Mouse (Mus musculus): ENCODE measurements around the gene Grid1. TPM values are rescaled to one million over a fixed set of nuclear protein-coding genes. Genes with fewer than 3 reads are reported as not detected.

Grid1 gene
- polyA plus RNA-seq, 1 experiment from 2014 or later = 0.42 TPM

DNA sequence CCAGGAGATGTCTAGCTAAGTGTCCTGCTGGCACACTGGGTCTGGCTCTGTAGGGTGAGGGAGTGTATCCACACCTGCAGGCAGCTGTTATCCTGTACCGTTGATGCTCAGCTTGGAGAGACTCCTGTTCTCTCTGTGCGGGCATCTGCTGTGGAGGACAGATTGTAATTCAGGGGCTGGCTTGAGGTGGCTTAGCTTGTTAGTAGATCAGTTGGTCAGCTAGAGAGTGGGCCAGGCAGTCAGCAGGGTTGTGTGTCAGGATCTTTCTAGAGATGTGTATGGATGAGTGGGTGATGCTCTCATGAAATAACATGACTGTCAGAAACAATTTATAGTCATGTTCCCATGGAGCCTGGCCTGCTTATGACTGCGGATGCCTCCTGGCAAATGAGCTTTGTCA lies 24.3 kb downstream of the Grid1 start:
- Histone ChIP-seq H3K4me1 (replicated peaks) (0 out of 2 replicates have a peak, but pooled peaks cover 3% of the 10 kb centered on the region), H3K4me3 (no peak overlapping the region), H3K36me3 (no peaks in the 10 kb centered on the region), H3K27me3 (ENCODE audit: insufficient read depth, poor library complexity, severe bottlenecking) (no peaks in the 10 kb centered on the region), H3K27ac (no peak overlapping the region), H3K9me3 (no peaks in the 10 kb centered on the region)
- DNase-seq (ENCODE audit: low spot score) = no peak
- WGBS = 93% methylated on average over 3 of the region's 3 CpGs

DNA sequence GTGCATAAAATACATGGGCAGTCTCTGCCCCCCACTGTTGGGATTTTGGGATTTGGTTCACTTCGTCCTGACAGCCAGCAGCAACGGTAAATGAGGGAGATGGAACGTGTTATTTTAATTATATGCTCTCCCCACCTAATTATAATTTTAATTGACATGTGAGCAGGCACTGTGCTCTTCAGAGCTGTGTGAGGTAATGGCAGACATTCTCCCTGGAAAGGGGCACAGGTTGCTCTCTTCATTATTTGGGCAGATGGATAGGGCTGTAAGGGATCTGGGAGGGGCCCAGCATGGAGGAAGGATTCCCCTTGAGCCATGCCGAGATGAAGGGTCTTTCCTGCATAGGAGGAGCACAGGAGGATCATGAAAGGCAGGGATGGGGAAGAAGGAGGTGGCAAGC lies 26.9 kb downstream of the Grid1 start:
- no peak overlapping the region for H3K4me3 ChIP-seq
- 0 out of 2 replicates have a peak, but pooled peaks cover 2% of the 10 kb centered on the region for H3K4me1 ChIP-seq (replicated peaks)
- H3K27ac ChIP-seq = no peak overlapping the region
- WGBS = 61% methylated on average over 4 of the region's 4 CpGs
- H3K27me3 ChIP-seq (ENCODE audit: insufficient read depth, poor library complexity, severe bottlenecking) = no peaks in the 10 kb centered on the region
- DNase-seq (ENCODE audit: low spot score) = no peak
- no peaks in the 10 kb centered on the region for H3K9me3 ChIP-seq
- H3K36me3 ChIP-seq = no peaks in the 10 kb centered on the region

DNA sequence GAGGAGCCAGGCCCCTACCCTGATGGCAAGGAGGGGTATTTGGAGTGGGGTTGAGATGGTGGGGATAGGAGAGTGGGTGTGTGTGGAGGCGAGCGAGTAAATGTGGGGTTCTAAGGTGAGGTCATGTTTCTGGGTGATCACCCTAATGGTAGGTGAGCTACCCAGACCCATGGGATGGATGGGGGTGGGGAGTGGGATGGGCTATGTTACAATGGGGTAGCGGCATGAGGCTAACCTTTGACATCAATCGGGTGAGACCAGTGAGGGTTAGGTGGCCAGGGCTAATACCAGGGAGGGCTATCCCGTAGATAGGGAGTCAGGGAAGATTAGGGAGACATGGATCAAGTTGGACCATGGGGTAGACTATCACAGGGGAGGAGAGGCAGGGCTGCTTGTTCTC lies 27.7 kb downstream of the Grid1 start:
- H3K27me3 ChIP-seq (ENCODE audit: insufficient read depth, poor library complexity, severe bottlenecking) = no peaks in the 10 kb centered on the region
- H3K27ac ChIP-seq = no peak overlapping the region
- H3K4me3 ChIP-seq = no peak overlapping the region
- no peaks in the 10 kb centered on the region for H3K4me1 ChIP-seq (replicated peaks)
- H3K36me3 ChIP-seq = no peaks in the 10 kb centered on the region
- 95% methylated on average over 5 of the region's 5 CpGs for WGBS
- no peaks in the 10 kb centered on the region for H3K9me3 ChIP-seq
- DNase-seq (ENCODE audit: low spot score) = no peak

- no peak for DNase-seq (ENCODE audit: low spot score)
- Histone ChIP-seq H3K4me1 (replicated peaks) (no peaks in the 10 kb centered on the region), H3K4me3 (no peak overlapping the region), H3K27ac (no peak overlapping the region), H3K9me3 (no peaks in the 10 kb centered on the region), H3K27me3 (ENCODE audit: insufficient read depth, poor library complexity, severe bottlenecking) (no peaks in the 10 kb centered on the region), H3K36me3 (no peaks in the 10 kb centered on the region)
- WGBS = 83% methylated on average over 9 of the region's 9 CpGs
These were observed 41.2 kb downstream of the Grid1 start for GRCm38 (mm10) chr14:34860891-34861780.

- Histone ChIP-seq H3K27me3 (ENCODE audit: insufficient read depth, poor library complexity, severe bottlenecking) (no peaks in the 10 kb centered on the region), H3K4me1 (replicated peaks) (no peaks in the 10 kb centered on the region), H3K9me3 (no peaks in the 10 kb centered on the region), H3K27ac (no peak overlapping the region), H3K36me3 (no peaks in the 10 kb centered on the region), H3K4me3 (no peak overlapping the region)
- WGBS = 21% methylated on average over 5 of the region's 5 CpGs
- peak; percentile 65 for DNase-seq (ENCODE audit: low spot score)
These were observed 47.4 kb downstream of the Grid1 start for GRCm38 (mm10) chr14:34867266-34867665.

GRCm38 (mm10) chr14:34868513-34869260 lies 48.8 kb downstream of the Grid1 start:
- Histone ChIP-seq H3K27me3 (ENCODE audit: insufficient read depth, poor library complexity, severe bottlenecking) (no peaks in the 10 kb centered on the region), H3K4me3 (no peak overlapping the region), H3K9me3 (no peaks in the 10 kb centered on the region), H3K4me1 (replicated peaks) (no peaks in the 10 kb centered on the region), H3K36me3 (no peaks in the 10 kb centered on the region), H3K27ac (no peak overlapping the region)
- no peak for DNase-seq (ENCODE audit: low spot score)
- WGBS = 84% methylated on average over 6 of the region's 6 CpGs

GRCm38 (mm10) chr14:34879996-34880395 lies 60.1 kb downstream of the Grid1 start:
- 43% methylated on average over 6 of the region's 6 CpGs for WGBS
- no peaks in the 10 kb centered on the region for H3K36me3 ChIP-seq
- no peaks in the 10 kb centered on the region for H3K9me3 ChIP-seq
- H3K4me3 ChIP-seq = no peak overlapping the region
- peaks cover 26% of the 10 kb centered on the region for H3K4me1 ChIP-seq (replicated peaks)
- DNase-seq (ENCODE audit: low spot score) = no peak
- no peak overlapping the region for H3K27ac ChIP-seq
- peaks cover 3% of the 10 kb centered on the region; the same call in 1 of the 2 replicates for H3K27me3 ChIP-seq (ENCODE audit: insufficient read depth, poor library complexity, severe bottlenecking)

GRCm38 (mm10) chr14:34880431-34881421 lies 60.8 kb downstream of the Grid1 start:
- no peaks in the 10 kb centered on the region for H3K36me3 ChIP-seq
- no peaks in the 10 kb centered on the region for H3K9me3 ChIP-seq
- WGBS = 27% methylated on average over 8 of the region's 8 CpGs
- H3K4me1 ChIP-seq (replicated peaks) = peaks cover 26% of the 10 kb centered on the region
- DNase-seq (ENCODE audit: low spot score) = no peak
- peak overlapping the region; percentile 23; the same call in 1 of the 2 replicates for H3K27ac ChIP-seq
- peaks cover 3% of the 10 kb centered on the region; the same call in 1 of the 2 replicates for H3K27me3 ChIP-seq (ENCODE audit: insufficient read depth, poor library complexity, severe bottlenecking)
- no peak overlapping the region for H3K4me3 ChIP-seq

- no peaks in the 10 kb centered on the region for H3K9me3 ChIP-seq
- no peak for DNase-seq (ENCODE audit: low spot score)
- WGBS = 94% methylated on average over 11 of the region's 11 CpGs
- H3K4me1 ChIP-seq (replicated peaks) = peaks cover 18% of the 10 kb centered on the region
- H3K27ac ChIP-seq = no peak overlapping the region
- no peak overlapping the region for H3K4me3 ChIP-seq
- H3K27me3 ChIP-seq (ENCODE audit: insufficient read depth, poor library complexity, severe bottlenecking) = peaks cover 3% of the 10 kb centered on the region; the same call in 1 of the 2 replicates
- no peaks in the 10 kb centered on the region for H3K36me3 ChIP-seq
These were observed 64.3 kb downstream of the Grid1 start for GRCm38 (mm10) chr14:34884194-34884593.

DNA sequence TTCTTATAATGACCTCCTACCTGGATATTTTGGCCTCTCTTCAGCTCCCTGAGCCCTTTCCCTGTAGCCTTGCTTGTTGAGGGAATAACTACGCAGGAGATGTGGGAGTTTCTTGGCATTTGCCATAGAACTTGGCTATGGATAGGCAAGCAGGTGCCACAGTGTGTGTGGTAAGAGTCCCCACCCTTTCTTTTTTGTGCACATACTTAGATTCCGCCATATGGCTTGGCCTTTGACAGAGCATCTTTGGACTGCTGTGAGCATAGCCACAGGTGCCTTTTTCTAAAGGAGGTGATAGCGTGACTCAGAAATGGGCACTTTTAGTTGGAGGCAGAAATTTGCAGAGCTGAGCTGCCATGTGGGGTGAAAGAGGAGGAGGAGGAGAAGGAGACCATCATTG lies 64.7 kb downstream of the Grid1 start:
- WGBS = 91% methylated on average over 3 of the region's 3 CpGs
- no peaks in the 10 kb centered on the region for H3K9me3 ChIP-seq
- no peak overlapping the region for H3K4me3 ChIP-seq
- peaks cover 18% of the 10 kb centered on the region for H3K4me1 ChIP-seq (replicated peaks)
- H3K27me3 ChIP-seq (ENCODE audit: insufficient read depth, poor library complexity, severe bottlenecking) = peaks cover 3% of the 10 kb centered on the region; the same call in 1 of the 2 replicates
- H3K36me3 ChIP-seq = no peaks in the 10 kb centered on the region
- no peak for DNase-seq (ENCODE audit: low spot score)
- no peak overlapping the region for H3K27ac ChIP-seq

DNA sequence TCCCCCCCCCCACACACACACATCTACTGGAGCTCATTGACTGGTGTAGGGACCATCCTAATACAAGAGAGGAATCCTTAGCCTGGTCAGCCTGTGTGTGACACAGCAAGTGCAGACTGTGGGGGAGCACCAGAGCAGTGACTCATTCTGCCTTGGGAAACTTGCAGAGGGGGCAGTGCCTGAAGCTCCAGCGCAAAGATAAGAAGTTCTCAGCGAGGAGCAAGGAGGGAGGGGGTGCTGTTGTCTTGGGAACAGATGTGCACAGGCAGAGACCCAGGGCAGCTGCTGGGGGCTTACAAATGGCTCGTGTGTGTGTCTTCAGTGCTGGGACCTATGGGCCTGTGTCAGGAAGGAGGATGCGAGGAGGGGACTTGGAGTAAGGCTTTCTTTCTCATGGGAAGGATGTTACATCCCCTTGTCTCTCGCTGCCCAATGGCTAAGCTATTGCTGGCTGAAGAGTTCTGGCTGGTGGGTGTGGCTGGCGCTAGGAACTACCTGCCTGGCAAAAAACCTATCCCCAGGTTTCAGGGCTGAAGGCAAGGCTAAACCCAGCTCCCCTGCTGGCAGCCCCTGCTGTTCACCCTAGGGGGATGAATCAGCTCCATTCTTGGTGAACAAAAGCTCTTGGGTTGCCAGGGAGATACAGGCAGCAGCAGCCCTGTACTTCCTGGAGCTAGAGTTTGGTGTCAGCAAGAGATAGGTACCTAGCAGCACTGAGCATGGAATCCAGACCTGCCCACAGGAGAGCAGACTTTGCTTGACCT lies 72.0 kb downstream of the Grid1 start:
- no peak overlapping the region for H3K27ac ChIP-seq
- peaks cover 32% of the 10 kb centered on the region for H3K27me3 ChIP-seq (ENCODE audit: insufficient read depth, poor library complexity, severe bottlenecking)
- H3K9me3 ChIP-seq = no peaks in the 10 kb centered on the region
- no peaks in the 10 kb centered on the region for H3K36me3 ChIP-seq
- H3K4me3 ChIP-seq = no peak overlapping the region
- no peak for DNase-seq (ENCODE audit: low spot score)
- 5% methylated on average over 6 of the region's 6 CpGs for WGBS
- peaks cover 27% of the 10 kb centered on the region for H3K4me1 ChIP-seq (replicated peaks)
